Mouse (Mus musculus): Measurements from ENCODE around the gene Iqcf3. TPM values are rescaled to one million over a fixed set of nuclear protein-coding genes. Genes with fewer than 3 reads are reported as not detected.
"Not testable (repeated sequence)": the region's sequence is repeated elsewhere in the genome, so short reads cannot be mapped to it uniquely, and the experiment has no call there.

Iqcf3 gene
- polyA plus RNA-seq (2015; fragmentation: Nextera tagmentation; extraction: Ambion mirVana), result not detected in 2 replicates

DNA sequence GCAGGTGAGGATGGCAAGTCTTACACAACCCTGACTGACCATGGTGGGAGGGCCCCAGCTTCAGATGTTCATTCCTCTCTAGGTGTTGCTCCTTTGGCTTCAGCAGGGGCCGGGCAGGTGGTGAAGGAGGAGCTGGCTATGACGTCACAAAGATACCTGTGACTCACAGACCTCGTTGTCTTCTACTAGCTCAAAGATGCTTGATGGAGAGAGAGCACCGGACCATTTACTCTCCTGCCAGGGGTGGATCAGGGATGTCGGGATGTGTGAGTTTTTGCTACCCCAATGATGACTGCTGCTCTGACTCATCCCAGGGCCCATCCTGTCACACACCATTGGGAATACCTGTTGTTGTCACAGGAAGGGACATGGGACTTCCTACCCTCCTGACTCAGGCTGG is at the start of gene Iqcf3:
TSS of gene Iqcf3 (minus strand) at position 101 of the 400 bp plus-strand sequence.
- Histone ChIP-seq H3K27ac (ENCODE audit: low read length) (no peak within 1 kb of the TSS), H3K36me3 (ENCODE audit: control insufficient read depth, insufficient read depth) (no peaks in the 10 kb centered on the region), H3K9ac (ENCODE audit: low read depth, low read length) (no peak within 1 kb of the TSS), H3K4me3 (ENCODE audit: low read depth, low read length) (no peak within 1 kb of the TSS), H3K27me3 (ENCODE audit: control insufficient read depth, insufficient read depth, low read depth, low read length) (no peaks in the 10 kb centered on the region), H3K9me3 (replicated peaks; ENCODE audit: control insufficient read depth, low read length) (no peaks in the 10 kb centered on the region), H3K4me2 (ENCODE audit: low read depth, low read length) (no peak within 1 kb of the TSS), H3K4me1 (ENCODE audit: control insufficient read depth, low read depth, low read length) (no peaks in the 10 kb centered on the region)
- ATAC-seq (ENCODE audit: low read depth), result no peak
- 65% methylated on average over 5 of the region's 5 CpGs for WGBS (ENCODE audit: insufficient replicate concordance)

DNA sequence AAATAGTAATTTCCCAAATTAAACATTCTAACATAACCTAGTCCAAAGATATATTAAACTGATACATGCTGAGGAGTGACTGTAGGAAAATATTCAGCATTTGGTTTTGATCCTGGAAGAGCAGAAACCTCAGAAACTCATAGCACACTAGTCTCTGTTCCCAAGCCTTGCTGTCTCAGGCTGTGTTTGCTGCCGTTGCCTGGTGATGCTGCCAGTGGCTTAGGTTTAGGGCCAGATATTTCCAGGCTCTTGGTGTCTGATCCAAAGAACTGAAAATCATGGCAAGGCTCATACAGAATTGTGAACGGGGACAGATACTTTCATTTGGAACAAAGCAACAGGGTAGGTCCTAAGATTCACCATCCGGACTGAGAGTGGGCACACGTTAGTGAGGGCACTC is 49.3 kb upstream of the Iqcf3 start:
- WGBS (ENCODE audit: insufficient replicate concordance), result 70% methylated on average over 4 of the region's 4 CpGs
- Histone ChIP-seq H3K9ac (ENCODE audit: low read depth, low read length) (no peak overlapping the region), H3K27me3 (ENCODE audit: control insufficient read depth, insufficient read depth, low read depth, low read length) (no peaks in the 10 kb centered on the region), H3K9me3 (replicated peaks; ENCODE audit: control insufficient read depth, low read length) (no peaks in the 10 kb centered on the region), H3K4me1 (ENCODE audit: control insufficient read depth, low read depth, low read length) (no peaks in the 10 kb centered on the region), H3K4me3 (ENCODE audit: low read depth, low read length) (no peak overlapping the region), H3K27ac (ENCODE audit: low read length) (no peak overlapping the region), H3K4me2 (ENCODE audit: low read depth, low read length) (no peak overlapping the region), H3K36me3 (ENCODE audit: control insufficient read depth, insufficient read depth) (no peaks in the 10 kb centered on the region)
- no peak for ATAC-seq (ENCODE audit: low read depth)

DNA sequence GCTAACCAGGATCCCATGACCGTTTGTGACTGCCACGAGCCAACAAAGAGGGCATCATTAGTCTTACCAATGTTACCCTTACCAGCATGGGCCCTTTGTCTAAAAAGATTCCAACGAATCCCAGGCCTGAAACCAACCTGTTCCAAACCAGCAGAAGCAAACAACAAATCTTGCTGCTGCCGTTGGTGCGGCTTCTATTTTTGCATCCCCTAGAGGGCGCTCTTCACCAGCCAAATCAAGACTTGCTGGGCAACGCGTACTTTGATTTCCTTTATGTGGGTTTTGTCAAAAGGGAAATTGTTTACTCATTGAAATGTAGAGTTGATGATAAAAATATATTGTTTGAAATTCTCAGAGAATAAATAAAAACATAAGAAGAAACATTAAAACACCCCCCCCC is 39.1 kb upstream of the Iqcf3 start:
- H3K4me1 ChIP-seq (ENCODE audit: control insufficient read depth, low read depth, low read length), result no peaks in the 10 kb centered on the region
- ATAC-seq (ENCODE audit: low read depth), result no peak
- H3K4me2 ChIP-seq (ENCODE audit: low read depth, low read length), result no peak overlapping the region
- no peaks in the 10 kb centered on the region for H3K27me3 ChIP-seq (ENCODE audit: control insufficient read depth, insufficient read depth, low read depth, low read length)
- H3K4me3 ChIP-seq (ENCODE audit: low read depth, low read length), result no peak overlapping the region
- no peaks in the 10 kb centered on the region for H3K9me3 ChIP-seq (replicated peaks; ENCODE audit: control insufficient read depth, low read length)
- H3K36me3 ChIP-seq (ENCODE audit: control insufficient read depth, insufficient read depth), result no peaks in the 10 kb centered on the region
- 17% methylated on average over 8 of the region's 8 CpGs for WGBS (ENCODE audit: insufficient replicate concordance)
- H3K27ac ChIP-seq (ENCODE audit: low read length), result no peak overlapping the region
- H3K9ac ChIP-seq (ENCODE audit: low read depth, low read length), result no peak overlapping the region

DNA sequence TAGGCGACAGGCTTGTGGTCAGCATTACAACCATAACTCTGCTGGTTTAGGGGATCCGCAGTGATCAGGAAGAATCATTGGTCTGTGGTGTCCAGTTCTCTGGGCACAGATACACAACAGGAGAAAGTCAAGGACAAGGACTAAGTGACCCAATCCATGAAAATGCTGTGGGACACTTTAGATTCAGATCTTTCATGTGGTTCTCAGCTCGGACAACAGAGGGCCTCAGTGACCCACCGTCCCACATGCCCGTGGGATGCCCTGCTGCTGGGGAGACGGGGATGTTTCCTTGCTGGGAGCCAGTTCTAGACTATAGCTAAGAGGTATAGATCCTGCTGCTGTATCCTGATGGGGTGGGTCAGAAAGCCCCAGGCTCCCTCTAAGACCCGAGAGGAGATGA is 37.0 kb upstream of the Iqcf3 start:
- Histone ChIP-seq H3K4me1 (ENCODE audit: control insufficient read depth, low read depth, low read length) (no peaks in the 10 kb centered on the region), H3K9ac (ENCODE audit: low read depth, low read length) (no peak overlapping the region), H3K27ac (ENCODE audit: low read length) (no peak overlapping the region), H3K9me3 (replicated peaks; ENCODE audit: control insufficient read depth, low read length) (no peaks in the 10 kb centered on the region), H3K4me2 (ENCODE audit: low read depth, low read length) (no peak overlapping the region), H3K27me3 (ENCODE audit: control insufficient read depth, insufficient read depth, low read depth, low read length) (no peaks in the 10 kb centered on the region), H3K36me3 (ENCODE audit: control insufficient read depth, insufficient read depth) (no peaks in the 10 kb centered on the region), H3K4me3 (ENCODE audit: low read depth, low read length) (no peak overlapping the region)
- WGBS (ENCODE audit: insufficient replicate concordance), result 30% methylated on average over 7 of the region's 7 CpGs
- ATAC-seq (ENCODE audit: low read depth), result no peak

DNA sequence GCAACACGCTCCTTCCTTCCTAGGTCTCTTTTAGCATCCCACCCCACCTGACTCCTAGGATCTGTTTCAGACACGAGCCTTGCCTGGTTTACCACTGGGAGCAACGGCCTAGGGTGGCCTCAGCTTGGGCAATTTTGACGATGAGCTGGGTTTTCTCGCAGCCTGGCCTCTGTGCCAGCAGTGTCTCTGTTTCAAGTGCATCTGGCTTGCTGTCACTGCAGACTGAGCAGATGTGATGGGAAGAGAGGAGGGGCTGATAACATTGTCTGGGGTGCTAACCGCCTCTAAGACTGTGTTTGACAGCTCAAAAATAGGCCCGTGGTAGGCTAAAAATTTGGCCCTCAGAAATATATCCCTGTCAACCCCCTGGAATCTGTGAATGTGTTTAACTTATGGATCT is 34.4 kb upstream of the Iqcf3 start:
- Histone ChIP-seq H3K9me3 (replicated peaks; ENCODE audit: control insufficient read depth, low read length) (no peaks in the 10 kb centered on the region), H3K9ac (ENCODE audit: low read depth, low read length) (no peak overlapping the region), H3K27me3 (ENCODE audit: control insufficient read depth, insufficient read depth, low read depth, low read length) (no peaks in the 10 kb centered on the region), H3K4me1 (ENCODE audit: control insufficient read depth, low read depth, low read length) (no peaks in the 10 kb centered on the region), H3K4me3 (ENCODE audit: low read depth, low read length) (no peak overlapping the region), H3K4me2 (ENCODE audit: low read depth, low read length) (no peak overlapping the region), H3K36me3 (ENCODE audit: control insufficient read depth, insufficient read depth) (no peaks in the 10 kb centered on the region), H3K27ac (ENCODE audit: low read length) (no peak overlapping the region)
- 56% methylated on average over 7 of the region's 7 CpGs for WGBS (ENCODE audit: insufficient replicate concordance)
- no peak for ATAC-seq (ENCODE audit: low read depth)

DNA sequence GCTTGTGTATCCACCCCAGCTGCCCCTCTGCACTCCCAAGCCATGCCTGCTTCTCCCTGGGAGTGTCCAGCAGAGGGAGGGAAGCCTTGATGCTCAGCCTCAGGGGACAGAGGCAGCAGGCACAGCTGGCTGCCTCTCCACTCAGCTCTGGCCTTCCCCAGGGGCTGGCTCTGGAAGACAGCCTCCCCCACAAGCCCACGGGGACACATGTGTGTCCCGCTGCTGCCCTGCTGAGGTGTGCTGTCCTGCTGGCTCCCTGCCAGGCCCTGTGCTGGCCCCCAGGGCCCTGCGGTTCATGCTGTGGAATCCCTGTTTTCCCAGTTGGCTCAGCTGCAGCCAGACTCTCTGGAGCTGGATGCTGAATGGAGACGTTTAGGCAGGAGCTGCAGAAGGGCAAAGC is 34.0 kb upstream of the Iqcf3 start:
- H3K4me1 ChIP-seq (ENCODE audit: control insufficient read depth, low read depth, low read length); H3K36me3 ChIP-seq (ENCODE audit: control insufficient read depth, insufficient read depth); ATAC-seq (ENCODE audit: low read depth); H3K27ac ChIP-seq (ENCODE audit: low read length); H3K27me3 ChIP-seq (ENCODE audit: control insufficient read depth, insufficient read depth, low read depth, low read length); H3K9me3 ChIP-seq (replicated peaks; ENCODE audit: control insufficient read depth, low read length); H3K4me3 ChIP-seq (ENCODE audit: low read depth, low read length); H3K4me2 ChIP-seq (ENCODE audit: low read depth, low read length); H3K9ac ChIP-seq (ENCODE audit: low read depth, low read length): not testable (repeated sequence)
- 42% methylated on average over 4 of the region's 4 CpGs for WGBS (ENCODE audit: insufficient replicate concordance)

DNA sequence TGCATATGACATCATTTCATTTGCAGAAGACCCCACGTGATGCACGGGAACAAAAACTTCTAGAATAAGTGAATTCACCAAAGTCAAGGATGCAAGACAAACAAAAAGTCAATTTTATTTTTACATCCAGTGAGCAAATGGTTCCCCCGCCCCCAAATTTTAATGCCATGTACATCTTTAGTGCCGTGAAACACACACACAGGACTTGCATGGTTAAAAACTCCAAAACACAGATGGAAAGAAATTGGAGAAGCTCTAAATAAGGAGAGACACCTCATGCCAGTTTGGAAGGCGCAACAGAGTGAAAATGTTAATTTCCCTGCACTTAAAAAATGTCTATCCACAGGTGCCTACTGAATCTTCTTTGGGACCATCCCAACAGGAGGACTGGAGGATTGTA is 30.7 kb upstream of the Iqcf3 start:
- no peak overlapping the region for H3K9ac ChIP-seq (ENCODE audit: low read depth, low read length)
- no peaks in the 10 kb centered on the region for H3K27me3 ChIP-seq (ENCODE audit: control insufficient read depth, insufficient read depth, low read depth, low read length)
- ATAC-seq (ENCODE audit: low read depth), result no peak
- H3K36me3 ChIP-seq (ENCODE audit: control insufficient read depth, insufficient read depth), result no peaks in the 10 kb centered on the region
- no peak overlapping the region for H3K4me2 ChIP-seq (ENCODE audit: low read depth, low read length)
- no peaks in the 10 kb centered on the region for H3K4me1 ChIP-seq (ENCODE audit: control insufficient read depth, low read depth, low read length)
- no peaks in the 10 kb centered on the region for H3K9me3 ChIP-seq (replicated peaks; ENCODE audit: control insufficient read depth, low read length)
- no peak overlapping the region for H3K27ac ChIP-seq (ENCODE audit: low read length)
- WGBS (ENCODE audit: insufficient replicate concordance), result 65% methylated on average over 5 of the region's 5 CpGs
- H3K4me3 ChIP-seq (ENCODE audit: low read depth, low read length), result no peak overlapping the region

DNA sequence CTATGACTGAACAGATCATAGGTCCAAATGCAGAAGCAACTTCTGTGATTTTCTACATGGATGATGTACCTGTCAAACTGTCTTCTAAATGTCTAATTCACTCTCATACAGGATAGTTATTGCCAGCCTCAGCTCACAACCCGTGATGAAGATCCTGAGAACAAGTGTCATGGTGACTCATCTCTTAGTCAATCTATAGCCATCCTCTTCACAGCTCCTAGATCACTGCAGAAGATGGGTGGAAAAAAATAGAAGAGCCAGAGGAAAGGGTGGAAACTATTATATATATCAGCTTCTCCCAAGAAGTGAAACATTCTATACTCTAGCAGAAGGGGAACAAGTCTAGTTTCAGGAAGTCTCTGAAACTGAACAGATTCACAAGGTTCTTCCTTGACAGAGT is 21.1 kb upstream of the Iqcf3 start:
- no peak overlapping the region for H3K4me2 ChIP-seq (ENCODE audit: low read depth, low read length)
- no peaks in the 10 kb centered on the region for H3K36me3 ChIP-seq (ENCODE audit: control insufficient read depth, insufficient read depth)
- H3K4me1 ChIP-seq (ENCODE audit: control insufficient read depth, low read depth, low read length), result no peaks in the 10 kb centered on the region
- H3K27me3 ChIP-seq (ENCODE audit: control insufficient read depth, insufficient read depth, low read depth, low read length), result no peaks in the 10 kb centered on the region
- H3K9ac ChIP-seq (ENCODE audit: low read depth, low read length), result no peak overlapping the region
- no peak for ATAC-seq (ENCODE audit: low read depth)
- 36% methylated on average over 1 of the region's 1 CpGs for WGBS (ENCODE audit: insufficient replicate concordance)
- H3K9me3 ChIP-seq (replicated peaks; ENCODE audit: control insufficient read depth, low read length), result no peaks in the 10 kb centered on the region
- no peak overlapping the region for H3K4me3 ChIP-seq (ENCODE audit: low read depth, low read length)
- H3K27ac ChIP-seq (ENCODE audit: low read length), result no peak overlapping the region

DNA sequence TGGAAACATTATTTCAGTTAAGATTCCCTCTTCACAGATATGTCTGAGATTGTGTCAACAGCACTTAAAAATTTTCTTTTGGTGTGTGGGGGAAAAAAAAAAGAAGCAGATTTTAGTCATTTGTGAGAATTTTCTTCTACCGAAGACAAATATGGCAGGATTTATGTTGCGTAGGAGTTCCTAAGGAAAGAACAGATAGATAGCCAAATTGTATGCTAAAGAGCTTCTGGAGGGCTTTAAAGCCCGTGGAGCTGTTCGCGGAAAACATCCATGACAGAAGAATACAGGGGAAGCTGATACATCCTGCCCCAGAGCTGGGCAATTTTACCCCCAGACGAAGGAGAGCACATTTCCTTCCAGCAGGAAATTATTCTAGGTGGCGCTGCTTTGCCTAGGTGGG is 18.6 kb upstream of the Iqcf3 start:
- Histone ChIP-seq H3K4me2 (ENCODE audit: low read depth, low read length) (no peak overlapping the region), H3K9ac (ENCODE audit: low read depth, low read length) (no peak overlapping the region), H3K27me3 (ENCODE audit: control insufficient read depth, insufficient read depth, low read depth, low read length) (no peaks in the 10 kb centered on the region), H3K4me3 (ENCODE audit: low read depth, low read length) (no peak overlapping the region), H3K4me1 (ENCODE audit: control insufficient read depth, low read depth, low read length) (no peaks in the 10 kb centered on the region), H3K36me3 (ENCODE audit: control insufficient read depth, insufficient read depth) (no peaks in the 10 kb centered on the region), H3K27ac (ENCODE audit: low read length) (no peak overlapping the region), H3K9me3 (replicated peaks; ENCODE audit: control insufficient read depth, low read length) (no peaks in the 10 kb centered on the region)
- WGBS (ENCODE audit: insufficient replicate concordance), result 56% methylated on average over 7 of the region's 7 CpGs
- no peak for ATAC-seq (ENCODE audit: low read depth)

DNA sequence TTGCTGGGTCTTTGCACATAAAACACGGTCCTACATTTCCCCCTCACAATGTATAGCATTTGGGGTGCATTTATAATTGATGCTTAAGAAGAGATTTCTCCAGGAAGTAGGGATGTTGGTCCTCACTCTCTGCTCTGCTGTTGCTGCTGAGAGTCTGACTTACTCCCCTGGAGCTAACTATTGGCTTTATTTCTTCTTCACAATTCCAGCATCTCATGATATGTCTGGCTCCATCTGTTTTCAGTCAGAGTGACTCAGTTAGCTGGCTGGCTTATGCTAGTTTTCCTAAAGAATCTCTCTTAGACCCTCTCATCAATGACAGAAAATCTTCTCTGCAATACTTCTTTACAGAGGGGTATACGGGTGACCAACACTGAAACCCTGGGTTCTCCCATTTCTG is 14.7 kb upstream of the Iqcf3 start:
- Histone ChIP-seq H3K9ac (ENCODE audit: low read depth, low read length) (no peak overlapping the region), H3K4me1 (ENCODE audit: control insufficient read depth, low read depth, low read length) (no peaks in the 10 kb centered on the region), H3K4me3 (ENCODE audit: low read depth, low read length) (no peak overlapping the region), H3K4me2 (ENCODE audit: low read depth, low read length) (no peak overlapping the region), H3K27ac (ENCODE audit: low read length) (no peak overlapping the region), H3K9me3 (replicated peaks; ENCODE audit: control insufficient read depth, low read length) (no peaks in the 10 kb centered on the region), H3K36me3 (ENCODE audit: control insufficient read depth, insufficient read depth) (no peaks in the 10 kb centered on the region), H3K27me3 (ENCODE audit: control insufficient read depth, insufficient read depth, low read depth, low read length) (no peaks in the 10 kb centered on the region)
- no peak for ATAC-seq (ENCODE audit: low read depth)
- 44% methylated on average over 2 of the region's 2 CpGs for WGBS (ENCODE audit: insufficient replicate concordance)

Measured in liver, embryonic 16.5 days (tissue).